ENCODE assay signal across 10 mouse cellular contexts in the genomic region with DNA sequence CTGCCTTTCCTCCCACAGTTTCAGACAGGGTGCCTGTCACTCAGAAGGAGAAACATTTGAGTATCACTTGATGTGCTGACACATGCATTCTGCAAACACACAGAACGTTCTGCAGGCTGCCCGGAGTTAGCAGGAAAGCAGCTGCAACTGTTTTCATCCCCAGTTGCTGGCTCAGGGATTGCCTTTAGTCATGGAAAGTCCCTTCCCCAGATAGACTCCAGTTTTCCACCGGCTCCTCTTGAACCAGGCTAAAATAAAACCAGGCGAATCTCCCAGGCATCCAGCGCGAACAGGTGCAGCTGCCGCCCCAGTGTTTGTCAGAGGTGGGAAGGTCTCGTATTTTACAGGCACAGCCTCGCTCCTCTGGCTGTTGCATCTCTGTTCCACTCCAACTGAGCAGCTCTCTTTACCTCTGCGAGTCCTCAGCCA.
DNase-seq lines count a peak whose midpoint lies in the region; ATAC-seq and TF ChIP-seq lines count a peak whose summit lies in the region.
"Had no signal": no experiment of that assay in that cellular context is flagged by ENCODE, and none has a peak within 500 bp of the region (broad histone marks: within the 10 kb centered on the region; RNA-seq: fewer than 3 reads in every experiment).

No protein-coding gene starts in this region.

- H3K9ac ChIP-seq in heart, embryonic 11.5 days (ENCODE audit: low read depth, low read length): no peak overlapping the region; the same call in 1 of the 2 replicates
- no peak overlapping the region for H3K9ac ChIP-seq in limb, embryonic 14.5 days (ENCODE audit: low read depth, low read length, severe bottlenecking)
- H3K9ac ChIP-seq in liver, embryonic 11.5 days (ENCODE audit: low read depth, low read length): no peak overlapping the region

- no peaks in the 10 kb centered on the region for H3K27me3 ChIP-seq in heart, embryonic 11.5 days (ENCODE audit: control insufficient read depth, insufficient read depth, low read length)
- H3K27me3 ChIP-seq in limb, embryonic 14.5 days (ENCODE audit: control insufficient read depth, insufficient read depth, low read length): no peaks in the 10 kb centered on the region
- H3K27me3 ChIP-seq in liver, embryonic 11.5 days (replicated peaks; ENCODE audit: control insufficient read depth, insufficient read depth, low read length): no peaks in the 10 kb centered on the region

- 45% methylated on average over 10 of the region's 10 CpGs for WGBS in heart, embryonic 11.5 days (ENCODE audit: insufficient replicate concordance)
- WGBS in limb, embryonic 14.5 days: 48% methylated on average over 10 of the region's 10 CpGs
- 61% methylated on average over 10 of the region's 10 CpGs for WGBS in liver, embryonic 11.5 days

- H3K9me3 ChIP-seq in heart, embryonic 11.5 days (replicated peaks; ENCODE audit: control insufficient read depth, low read length): no peaks in the 10 kb centered on the region
- H3K9me3 ChIP-seq in limb, embryonic 14.5 days (ENCODE audit: control insufficient read depth, low read length): no peaks in the 10 kb centered on the region
- H3K9me3 ChIP-seq in liver, embryonic 11.5 days (ENCODE audit: control insufficient read depth, low read length): no peaks in the 10 kb centered on the region

- H3K27ac ChIP-seq in heart, embryonic 11.5 days (ENCODE audit: low read depth, low read length): no peak overlapping the region
- no peak overlapping the region for H3K27ac ChIP-seq in limb, embryonic 14.5 days (replicated peaks; ENCODE audit: low read depth, low read length)
- no peak overlapping the region for H3K27ac ChIP-seq in liver, embryonic 11.5 days (ENCODE audit: low read depth, low read length)

- no peak overlapping the region for H3K4me3 ChIP-seq in heart, embryonic 11.5 days (ENCODE audit: low read depth, low read length)
- H3K4me3 ChIP-seq in limb, embryonic 14.5 days (replicated peaks; ENCODE audit: low read length): no peak overlapping the region
- H3K4me3 ChIP-seq in liver, embryonic 11.5 days (ENCODE audit: low read depth, low read length): no peak overlapping the region

- no peaks in the 10 kb centered on the region for H3K36me3 ChIP-seq in heart, embryonic 11.5 days (ENCODE audit: control insufficient read depth, insufficient read depth, low read length)
- no peaks in the 10 kb centered on the region for H3K36me3 ChIP-seq in limb, embryonic 14.5 days (ENCODE audit: control insufficient read depth, insufficient read depth, low read length)
- H3K36me3 ChIP-seq in liver, embryonic 11.5 days (ENCODE audit: control insufficient read depth, insufficient read depth, low read length): no peaks in the 10 kb centered on the region

- peaks cover 4% of the 10 kb centered on the region; the same call in 1 of the 2 replicates for H3K4me1 ChIP-seq in heart, embryonic 11.5 days (ENCODE audit: control insufficient read depth, insufficient read depth, low read length)
- no peaks in the 10 kb centered on the region for H3K4me1 ChIP-seq in limb, embryonic 14.5 days (ENCODE audit: control insufficient read depth, insufficient read depth, low read length)
- H3K4me1 ChIP-seq in liver, embryonic 11.5 days (replicated peaks; ENCODE audit: control insufficient read depth, insufficient read depth, low read length): no peaks in the 10 kb centered on the region

- H3K4me2 ChIP-seq in heart, embryonic 11.5 days: peak overlapping the region; percentile 39
- H3K4me2 ChIP-seq in limb, embryonic 14.5 days (replicated peaks; ENCODE audit: low read depth, low read length, severe bottlenecking): no peak overlapping the region
- no peak overlapping the region for H3K4me2 ChIP-seq in liver, embryonic 11.5 days
- H3K4me2 ChIP-seq: midbrain, embryonic 11.5 days had no signal

- ATAC-seq in heart, embryonic 11.5 days (replicated peaks; ENCODE audit: insufficient number of reproducible peaks, low FRiP score, low TSS enrichment): no peak
- peak; percentile 82 for ATAC-seq in limb, embryonic 14.5 days (ENCODE audit: low FRiP score, low read depth)
- ATAC-seq in liver, embryonic 11.5 days (replicated peaks; ENCODE audit: low FRiP score): no peak

- no peak for TF ChIP-seq POLR2A in limb, embryonic 14.5 days (IDR thresholded peaks at IDR 0.05; ENCODE audit: borderline replicate concordance, extremely low read depth, insufficient read depth, insufficient read length)

- no peak for DNase-seq in heart, adult 9 months (ENCODE audit: low spot score in 2 of 2)
- DNase-seq in brain, adult 2 months (ENCODE audit: low read depth, low spot score): peak; percentile 80
- DNase-seq in gastrocnemius, postnatal 10 days: peak; percentile 50
- peak; percentile 64 for DNase-seq in limb, embryonic 14.5 days (ENCODE audit: low spot score)
- DNase-seq in ovary, postnatal 14 days (ENCODE audit: low spot score): no peak
- DNase-seq in liver, embryonic 11.5 days (ENCODE audit: low spot score): no peak
- no peak for DNase-seq in kidney, postnatal 14 days
- DNase-seq: adrenal gland, adult 2 months had no signal

Comparison
In these comparisons a context has a peak if more than half of its experiments do, and no peak if none do; other contexts are left out.
1. DNase-seq: peak in brain, adult 2 months (single experiment), gastrocnemius, postnatal 10 days (single experiment) and limb, embryonic 14.5 days (single experiment); none in heart, adult 9 months (0 of 2), ovary, postnatal 14 days (single experiment), liver, embryonic 11.5 days (single experiment) and kidney, postnatal 14 days (single experiment).